Mouse (Mus musculus) ES-Bruce4 (cell line): Measurements from ENCODE around the gene Fam187b. TPM values are rescaled to one million over a fixed set of nuclear protein-coding genes. Genes with fewer than 3 reads are reported as not detected.

Experiments
- H3K27ac ChIP-seq: 2 replicates; pipeline ENCODE4 v1.5.1; 2012; ENCODE audit warnings: low read length, inconsistent platforms; ENCODE audit not compliant: insufficient read depth
- H3K27me3 ChIP-seq: 2 replicates; pipeline ENCODE4 v1.6.1; 2012; ENCODE audit warnings: mild to moderate bottlenecking, low read length, inconsistent platforms; ENCODE audit not compliant: control insufficient read depth, poor library complexity, insufficient read depth, severe bottlenecking
- H3K36me3 ChIP-seq: 2 replicates; pipeline ENCODE4 v1.6.1; 2012; ENCODE audit warnings: inconsistent platforms, mild to moderate bottlenecking, low read length, moderate library complexity; ENCODE audit not compliant: control insufficient read depth, poor library complexity, insufficient read depth, severe bottlenecking
- H3K4me1 ChIP-seq: one replicate; pipeline ENCODE4 v1.8.1; 2011; ENCODE audit warnings: low read length; ENCODE audit not compliant: control insufficient read depth, insufficient read depth
- H3K4me3 ChIP-seq: 2 replicates; pipeline ENCODE4 v1.5.1; 2011; ENCODE audit warnings: low read depth, mild to moderate bottlenecking, low read length
- H3K9ac ChIP-seq: 2 replicates; pipeline ENCODE4 v1.6.1; 2012; ENCODE audit warnings: low read depth, mild to moderate bottlenecking, inconsistent platforms; ENCODE audit not compliant: poor library complexity, severe bottlenecking
- H3K9me3 ChIP-seq: replicated peaks from 2 replicates; pipeline ENCODE4 v1.6.1; 2012; ENCODE audit warnings: mild to moderate bottlenecking, low read length, inconsistent platforms; ENCODE audit not compliant: control insufficient read depth, poor library complexity, insufficient read depth, severe bottlenecking
- CTCF ChIP-seq: IDR thresholded peaks from one replicate; pipeline ENCODE4 v1.8.1; 2011; ENCODE audit warnings: low read depth, low read length
- EP300 ChIP-seq: IDR thresholded peaks from 2 replicates; pipeline ENCODE4 v1.6.1; 2011; ENCODE audit warnings: low read depth, low read length; ENCODE audit not compliant: insufficient read depth
- POLR2A ChIP-seq: IDR thresholded peaks from one replicate; pipeline ENCODE4 v1.8.1; 2011; ENCODE audit warnings: low read length; ENCODE audit not compliant: insufficient read depth
- polyA plus RNA-seq: library from polyadenylated mRNA; stranded (reverse); fragments of >200 nt; gene quantifications from 2 replicates; pipeline ENCODE4 v1.2.4, GENCODE M21; 2011; ENCODE audit warnings: low read depth; ENCODE audit not compliant: missing spikeins, insufficient read depth, insufficient read length

Gene Fam187b
- polyA plus RNA-seq, 1 experiment: 3.4 TPM

DNA sequence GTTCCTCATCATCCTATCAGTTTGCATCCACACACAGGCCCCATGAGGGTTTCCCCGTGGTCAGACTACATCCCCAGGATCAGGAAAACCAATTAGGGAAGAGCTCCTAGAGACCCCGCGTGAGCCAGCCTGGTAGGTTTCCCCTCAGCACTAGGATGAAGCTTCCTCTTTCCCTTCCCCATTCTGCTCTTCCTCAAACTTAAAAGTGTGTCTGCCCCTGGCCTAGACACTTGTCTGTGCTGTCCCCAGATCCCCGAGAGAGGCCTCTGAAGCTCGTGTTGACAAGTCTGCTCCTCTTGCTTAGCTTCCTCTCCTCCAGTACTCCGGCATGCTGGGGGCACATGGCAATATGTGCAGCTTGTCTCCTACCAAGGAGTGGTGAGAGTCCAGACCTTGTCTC is 20.1 kb upstream of the Fam187b start:
- no peak overlapping the region for H3K27ac ChIP-seq
- no peaks in the 10 kb centered on the region for H3K27me3 ChIP-seq
- no peaks in the 10 kb centered on the region for H3K4me1 ChIP-seq
- no peak overlapping the region for H3K9ac ChIP-seq
- H3K36me3 ChIP-seq: peaks cover 18% of the 10 kb centered on the region
- H3K9me3 ChIP-seq: no peaks in the 10 kb centered on the region
- H3K4me3 ChIP-seq: no peak overlapping the region
- TF ChIP-seq EP300 (no peak), POLR2A (no peak), CTCF (no peak)

DNA sequence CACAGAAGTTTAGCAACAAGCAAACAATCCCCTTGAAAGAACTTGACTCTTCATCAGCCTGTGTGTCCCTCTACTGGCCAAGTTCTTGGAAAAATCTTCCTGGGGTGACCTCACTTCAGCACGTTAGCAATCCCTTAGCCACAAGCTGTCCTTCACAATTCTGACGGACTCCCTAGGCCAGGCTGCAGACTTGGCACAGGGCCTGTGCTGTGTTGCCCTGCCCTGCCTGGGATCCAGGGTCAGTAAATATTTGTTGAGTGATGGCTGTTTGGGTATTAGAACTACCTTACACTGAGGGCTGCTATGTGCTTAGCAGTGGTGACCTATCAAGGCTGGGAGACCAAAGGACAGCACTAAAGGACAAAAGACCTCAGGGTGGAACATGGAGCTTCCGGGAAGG is 19.6 kb upstream of the Fam187b start:
- Histone ChIP-seq H3K27ac (no peak overlapping the region), H3K4me3 (no peak overlapping the region), H3K36me3 (peaks cover 16% of the 10 kb centered on the region), H3K27me3 (no peaks in the 10 kb centered on the region), H3K9ac (no peak overlapping the region), H3K4me1 (peaks cover 3% of the 10 kb centered on the region), H3K9me3 (no peaks in the 10 kb centered on the region)
- no peak for TF ChIP-seq CTCF
- TF ChIP-seq EP300: no peak
- TF ChIP-seq POLR2A: no peak

DNA sequence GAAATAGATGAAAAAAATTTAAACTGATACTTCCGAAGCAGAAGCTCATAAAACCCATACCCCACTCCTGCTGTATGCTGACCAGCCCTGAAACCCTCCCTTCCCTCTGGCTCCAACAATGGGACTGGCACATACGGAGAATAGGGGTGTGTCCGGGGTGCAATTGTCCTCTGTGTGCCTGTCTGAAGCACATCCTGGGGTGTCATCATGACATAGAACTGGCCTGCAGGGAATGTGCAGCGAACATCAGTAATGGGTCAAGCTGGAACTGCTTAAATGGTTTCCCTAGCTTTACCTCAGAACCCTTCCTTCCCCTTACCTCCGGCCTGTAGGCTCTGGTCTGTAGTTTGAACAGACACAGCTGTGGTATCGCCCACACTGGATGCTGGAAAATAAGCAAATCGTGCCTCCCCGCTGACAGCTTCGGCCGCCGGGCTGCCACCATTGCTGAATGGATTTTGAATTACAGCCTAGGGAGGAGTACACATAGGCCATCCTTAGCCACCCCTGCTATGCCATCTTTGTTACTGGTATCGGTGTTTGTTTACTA is 18.5 kb upstream of the Fam187b start:
- Histone ChIP-seq H3K9me3 (no peaks in the 10 kb centered on the region), H3K27me3 (no peaks in the 10 kb centered on the region), H3K27ac (no peak overlapping the region), H3K36me3 (peaks cover 16% of the 10 kb centered on the region), H3K9ac (no peak overlapping the region), H3K4me3 (no peak overlapping the region), H3K4me1 (peaks cover 8% of the 10 kb centered on the region)
- TF ChIP-seq EP300: no peak
- TF ChIP-seq POLR2A: no peak
- no peak for TF ChIP-seq CTCF

DNA sequence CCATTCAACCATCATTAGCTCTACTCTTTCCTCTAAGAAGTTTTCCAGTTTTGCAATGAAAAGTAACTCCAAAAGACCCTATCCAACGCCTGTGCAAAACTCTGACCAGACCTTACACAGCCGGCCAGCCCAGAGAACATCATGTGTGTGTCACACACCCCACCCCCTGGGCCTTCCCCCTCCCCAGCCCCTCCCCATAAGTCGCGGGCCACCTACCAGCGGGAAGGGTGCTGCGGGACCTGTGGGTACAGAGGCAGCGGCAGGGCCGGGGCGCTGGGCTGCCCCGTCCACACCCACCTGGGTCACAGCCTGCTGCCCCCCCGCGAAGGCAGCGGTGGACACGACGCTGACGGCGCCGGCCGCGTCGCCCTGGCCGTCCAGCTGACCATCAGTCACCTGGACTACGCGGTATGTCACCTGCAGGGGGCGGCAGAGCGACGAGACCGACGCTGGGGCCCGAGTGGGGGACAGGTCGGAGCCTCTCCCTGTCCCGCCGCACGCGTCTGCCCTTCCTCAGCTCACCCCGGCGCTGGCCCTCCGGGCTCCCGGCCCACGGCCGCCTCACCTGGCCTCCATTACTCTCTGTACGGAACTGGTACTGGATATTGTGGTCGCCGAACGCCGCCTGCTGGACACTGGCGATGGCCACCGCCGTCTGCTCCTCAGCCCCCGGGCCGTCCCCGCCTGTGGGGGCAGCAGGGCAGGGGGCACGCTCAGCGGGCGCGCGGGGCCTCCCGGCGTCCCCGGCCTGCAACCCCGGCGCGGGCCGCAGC is 17.8 kb upstream of the Fam187b start:
- Histone ChIP-seq H3K36me3 (peaks cover 23% of the 10 kb centered on the region), H3K4me3 (peak overlapping the region; percentile 99), H3K9me3 (no peaks in the 10 kb centered on the region), H3K9ac (peak overlapping the region; percentile 99), H3K27me3 (no peaks in the 10 kb centered on the region), H3K4me1 (peaks cover 9% of the 10 kb centered on the region), H3K27ac (no peak overlapping the region)
- TF ChIP-seq POLR2A (no peak), EP300 (no peak), CTCF (peak; percentile 65)

DNA sequence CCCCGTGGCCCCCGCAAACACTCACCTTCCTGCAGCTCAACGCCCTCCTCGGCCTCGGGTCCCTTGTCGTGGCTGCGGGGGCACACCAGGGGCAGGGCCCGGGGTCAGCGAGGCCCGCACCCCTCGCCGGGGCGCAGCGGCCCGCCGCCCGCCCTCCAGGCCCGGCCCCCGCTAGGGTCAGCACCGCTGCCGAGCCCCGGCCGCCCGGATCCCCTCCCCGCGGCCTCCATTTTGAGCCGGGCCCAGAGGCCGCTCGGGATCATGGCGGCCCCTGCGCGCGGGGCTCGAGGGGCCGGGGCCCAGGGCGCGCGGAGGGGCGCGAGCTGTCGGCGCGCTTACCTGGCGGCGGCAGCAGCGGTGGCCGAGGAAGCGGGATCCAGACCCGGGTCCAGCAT is 17.2 kb upstream of the Fam187b start:
- Histone ChIP-seq H3K27me3 (no peaks in the 10 kb centered on the region), H3K27ac (no peak overlapping the region), H3K9me3 (no peaks in the 10 kb centered on the region), H3K4me1 (peaks cover 9% of the 10 kb centered on the region), H3K36me3 (peaks cover 23% of the 10 kb centered on the region), H3K4me3 (peak overlapping the region; percentile 99), H3K9ac (peak overlapping the region; percentile 99)
- no peak for TF ChIP-seq CTCF
- TF ChIP-seq POLR2A: no peak
- no peak for TF ChIP-seq EP300

DNA sequence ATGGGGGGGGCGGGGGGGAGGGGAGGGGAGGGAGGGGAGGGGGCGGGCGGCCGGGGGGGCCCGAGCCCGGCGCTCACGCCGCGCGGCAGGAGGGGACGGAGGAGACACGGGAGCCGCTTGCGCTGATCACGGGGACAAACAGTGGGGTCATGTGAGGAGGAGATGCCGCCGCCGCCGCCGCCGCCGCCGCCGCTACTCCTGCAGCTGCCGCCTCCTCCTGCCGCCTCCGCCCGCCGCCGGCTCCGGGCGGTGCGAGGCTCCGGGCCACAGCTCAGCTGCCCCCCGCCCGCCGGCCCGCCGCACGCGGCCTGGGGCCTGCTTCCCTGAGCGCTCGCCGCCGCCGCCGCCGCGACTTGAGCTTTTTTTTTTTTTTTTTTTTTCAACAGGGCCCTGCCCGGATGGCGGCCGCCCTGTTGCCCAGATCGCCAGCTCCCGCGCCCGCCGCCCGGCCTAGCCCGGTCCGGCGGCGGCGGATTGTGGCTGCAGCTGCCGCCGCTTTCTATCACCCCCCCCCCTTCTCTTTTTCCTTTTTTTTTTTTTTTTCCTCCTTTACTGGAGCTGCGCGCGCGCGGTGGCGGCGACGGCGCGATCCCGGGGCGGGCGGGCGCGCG is 16.7 kb upstream of the Fam187b start, which contains the start of gene Usf2:
Gene Usf2, minus strand, starts transcription at position 48 of the 611 bp plus-strand sequence.
- peak within 1 kb of the TSS; percentile 89 for H3K27ac ChIP-seq
- no peaks in the 10 kb centered on the region for H3K9me3 ChIP-seq
- H3K27me3 ChIP-seq: no peaks in the 10 kb centered on the region
- peak within 1 kb of the TSS; percentile 99 for H3K4me3 ChIP-seq
- peaks cover 9% of the 10 kb centered on the region for H3K4me1 ChIP-seq
- peaks cover 26% of the 10 kb centered on the region for H3K36me3 ChIP-seq
- H3K9ac ChIP-seq: peak within 1 kb of the TSS; percentile 99
- TF ChIP-seq CTCF (no peak), POLR2A (no peak), EP300 (no peak)
